Mouse (Mus musculus): ENCODE results near the gene Zfp324.
A peak's percentile ranks its signal among the peaks of the same experiment; 100 is the strongest.

- TF ChIP-seq POLR2A (IDR thresholded peaks at IDR 0.05; ENCODE audit: control insufficient read depth, low read depth, low read length): peak; percentile 7; the same call in 1 of the 2 replicates
- TF ChIP-seq CTCF (IDR thresholded peaks at IDR 0.05; ENCODE audit: control insufficient read depth, insufficient read depth, insufficient replicate concordance, low read depth, low read length): no peak
These were observed 5.3 kb downstream of the Zfp324 start for GRCm38 (mm10) chr7:12970906-12971305.

Measured in testis, adult 2 months (tissue).